Mouse (Mus musculus) monocyte, adult 2 months (primary cell): Measurements from ENCODE around the gene Plpp6.
"Not testable (repeated sequence)": the region's sequence is repeated elsewhere in the genome, so short reads cannot be mapped to it uniquely, and the experiment has no call there.

Experiments used
- DNase-seq, 2 experiments: peaks; one replicate each; pipeline ENCODE4 v3.0.0; 2022; ENCODE audit warnings: low spot score in 2 of 2, low read depth in 1 of 2

Plpp6 gene

GRCm38 (mm10) chr19:28982617-28983016 is 18.9 kb downstream of the Plpp6 start:
- DNase-seq, result no peak

- no peak for DNase-seq
Observed at GRCm38 (mm10) chr19:28989515-28989914, 25.8 kb downstream of the Plpp6 start.

- DNase-seq, result peak; percentile 97 to 98
Observed at GRCm38 (mm10) chr19:28990194-28990589, 26.4 kb downstream of the Plpp6 start, which contains the start of gene Cdc37l1. TSS of gene Cdc37l1 (plus strand) at chr19:28990352.

- DNase-seq, result no peak
Observed at GRCm38 (mm10) chr19:28990590-28991221, 27.0 kb downstream of the Plpp6 start.

GRCm38 (mm10) chr19:28991391-28991790 is 27.6 kb downstream of the Plpp6 start:
- DNase-seq, result no peak

GRCm38 (mm10) chr19:28994870-28995269 is 31.1 kb downstream of the Plpp6 start:
- no peak for DNase-seq

- no peak for DNase-seq
Observed at GRCm38 (mm10) chr19:28995366-28995765, 31.6 kb downstream of the Plpp6 start.

- DNase-seq, result no peak
Observed at GRCm38 (mm10) chr19:28997976-28998630, 34.4 kb downstream of the Plpp6 start.

GRCm38 (mm10) chr19:29000321-29000720 is 36.6 kb downstream of the Plpp6 start:
- not testable (repeated sequence) for DNase-seq

GRCm38 (mm10) chr19:29008069-29008706 is 44.4 kb downstream of the Plpp6 start:
- no peak for DNase-seq

- DNase-seq, result no peak
Observed at GRCm38 (mm10) chr19:29009046-29009445, 45.3 kb downstream of the Plpp6 start.

GRCm38 (mm10) chr19:29011355-29011990 is 47.7 kb downstream of the Plpp6 start:
- DNase-seq, result no peak

- no peak for DNase-seq
Observed at GRCm38 (mm10) chr19:29014466-29015055, 50.8 kb downstream of the Plpp6 start.

- DNase-seq, result no peak
Observed at GRCm38 (mm10) chr19:29015410-29016203, 51.9 kb downstream of the Plpp6 start.

- DNase-seq, result no peak
Observed at GRCm38 (mm10) chr19:29016204-29016765, 52.5 kb downstream of the Plpp6 start.
